Mouse (Mus musculus) CH12.LX (cell line): Measurements from ENCODE around the gene Gm17387. TPM values are rescaled to one million over a fixed set of nuclear protein-coding genes. Genes with fewer than 3 reads are reported as not detected.

Experiments
- DNase-seq: peaks from one replicate; pipeline ENCODE4 v3.0.0-alpha.2; 2013; ENCODE audit errors: extremely low read depth
- H3K27ac ChIP-seq: 2 replicates; pipeline ENCODE4 v1.5.1; 2012; ENCODE audit warnings: low read depth, mild to moderate bottlenecking, control low read depth, moderate library complexity; ENCODE audit not compliant: insufficient read depth
- H3K27me3 ChIP-seq: replicated peaks from 2 replicates; pipeline ENCODE3; 2012; ENCODE audit warnings: inconsistent platforms
- H3K36me3 ChIP-seq, 2 experiments: replicated peaks in 1 of 2; 2 replicates each; pipeline versions ENCODE3 to v1.6.1; 2012; ENCODE audit warnings: inconsistent platforms in 1 of 2, low read length in 1 of 2, mild to moderate bottlenecking in 1 of 2, mixed read lengths in 1 of 2, moderate library complexity in 1 of 2; ENCODE audit not compliant: control insufficient read depth in 1 of 2, insufficient read depth in 1 of 2
- H3K4me1 ChIP-seq, 2 experiments: 2 replicates each; pipeline ENCODE4 v1.6.1; 2012; ENCODE audit warnings: inconsistent platforms in 1 of 2, moderate library complexity in 1 of 2; ENCODE audit not compliant: insufficient read depth in 2 of 2, control insufficient read depth in 1 of 2
- H3K4me2 ChIP-seq: 2 replicates; pipeline ENCODE4 v1.6.1; 2012; ENCODE audit warnings: low read depth, mild to moderate bottlenecking, control low read depth; ENCODE audit not compliant: poor library complexity, insufficient read depth, severe bottlenecking
- H3K4me3 ChIP-seq, 3 experiments: fragments of 150-350 bp in 1 of 3; sonication (generic) in 1 of 3; replicated peaks in 1 of 3; 2 replicates each; pipeline versions ENCODE3 to v1.5.1; 2011 to 2012; ENCODE audit warnings: low read depth in 2 of 3, low read length in 2 of 3, mild to moderate bottlenecking in 2 of 3, moderate library complexity in 2 of 3, control low read depth in 1 of 3, improper control_type of control experiment in 1 of 3, inconsistent platforms in 1 of 3, mixed read lengths in 1 of 3; ENCODE audit not compliant: poor library complexity in 1 of 3
- H3K79me2 ChIP-seq: replicated peaks from 2 replicates; pipeline ENCODE4 v1.6.1; 2012; ENCODE audit warnings: mild to moderate bottlenecking, moderate library complexity; ENCODE audit not compliant: control insufficient read depth, poor library complexity, insufficient read depth, severe bottlenecking; ENCODE audit errors: extremely low read depth
- H3K9ac ChIP-seq: 2 replicates; pipeline ENCODE4 v1.6.1; 2012; ENCODE audit warnings: low read depth, mild to moderate bottlenecking, control low read depth, moderate library complexity; ENCODE audit not compliant: insufficient read depth
- H3K9me3 ChIP-seq: replicated peaks from 2 replicates; pipeline ENCODE3; 2012; ENCODE audit warnings: low read length, inconsistent platforms, mixed read lengths
- CHD1 ChIP-seq: IDR thresholded peaks from 2 replicates; pipeline ENCODE4 v1.6.1; 2012; ENCODE audit warnings: low read depth, low read length, improper control_type of control experiment, inconsistent platforms
- CHD2 ChIP-seq: IDR thresholded peaks from 2 replicates; pipeline ENCODE4 v1.6.1; 2011; ENCODE audit warnings: low read length, improper control_type of control experiment
- CTCF ChIP-seq, 2 experiments: IDR thresholded peaks in 1 of 2; conservative IDR thresholded peaks in 1 of 2; 2 replicates each; pipeline ENCODE4 v1.5.1; 2011 to 2012; ENCODE audit warnings: low read depth in 2 of 2, low read length in 2 of 2, improper control_type of control experiment in 1 of 2, inconsistent platforms in 1 of 2, mild to moderate bottlenecking in 1 of 2, moderate library complexity in 1 of 2
- E2F4 ChIP-seq: IDR thresholded peaks from 2 replicates; pipeline ENCODE4 v1.6.1; 2011; ENCODE audit warnings: low read depth, low read length, improper control_type of control experiment; ENCODE audit not compliant: insufficient replicate concordance
- ELF1 ChIP-seq: IDR thresholded peaks from 2 replicates; pipeline ENCODE4 v1.6.1; 2014; ENCODE audit warnings: low read depth, mild to moderate bottlenecking, inconsistent platforms, low read length, improper control_type of control experiment
- ETS1 ChIP-seq: conservative IDR thresholded peaks from 2 replicates; pipeline ENCODE4 v1.6.1; 2012; ENCODE audit warnings: low read depth, mild to moderate bottlenecking, inconsistent platforms, low read length, improper control_type of control experiment, moderate library complexity
- HCFC1 ChIP-seq: IDR thresholded peaks from 2 replicates; pipeline ENCODE4 v1.6.1; 2012; ENCODE audit warnings: low read depth, mild to moderate bottlenecking, inconsistent platforms, low read length, improper control_type of control experiment
- IRF4 ChIP-seq: IDR thresholded peaks from 2 replicates; pipeline ENCODE4 v1.6.1; 2014; ENCODE audit warnings: low read depth, mild to moderate bottlenecking, inconsistent platforms, low read length, improper control_type of control experiment
- JUND ChIP-seq: conservative IDR thresholded peaks from 2 replicates; pipeline ENCODE4 v1.6.1; 2011; ENCODE audit warnings: low read depth, low read length, improper control_type of control experiment
- KAT2A ChIP-seq: IDR thresholded peaks from 2 replicates; pipeline ENCODE4 v1.6.1; 2012; ENCODE audit warnings: low read length, improper control_type of control experiment, inconsistent platforms; ENCODE audit not compliant: insufficient replicate concordance
- MAFK ChIP-seq: IDR thresholded peaks from 2 replicates; pipeline ENCODE4 v1.6.1; 2011; ENCODE audit warnings: low read length, improper control_type of control experiment; ENCODE audit not compliant: insufficient replicate concordance
- MAX ChIP-seq: IDR thresholded peaks from 2 replicates; pipeline ENCODE4 v1.6.1; 2011; ENCODE audit warnings: low read length, improper control_type of control experiment
- MAZ ChIP-seq: IDR thresholded peaks from 2 replicates; pipeline ENCODE4 v1.6.1; 2012; ENCODE audit warnings: low read depth, mild to moderate bottlenecking, inconsistent platforms, low read length, improper control_type of control experiment, moderate library complexity
- MXI1 ChIP-seq: IDR thresholded peaks from 2 replicates; pipeline ENCODE4 v1.6.1; 2011; ENCODE audit warnings: mild to moderate bottlenecking, low read depth, low read length, improper control_type of control experiment
- MYC ChIP-seq: IDR thresholded peaks from 2 replicates; pipeline ENCODE4 v1.6.1; 2011; ENCODE audit warnings: low read depth, mild to moderate bottlenecking, improper control_type of control experiment, low read length
- NELFE ChIP-seq: IDR thresholded peaks from 2 replicates; pipeline ENCODE4 v1.6.1; 2011; ENCODE audit warnings: low read depth, low read length, improper control_type of control experiment
- NRF1 ChIP-seq: IDR thresholded peaks from 2 replicates; pipeline ENCODE4 v1.6.1; 2014; ENCODE audit warnings: low read depth, mild to moderate bottlenecking, inconsistent platforms, low read length, improper control_type of control experiment, moderate library complexity
- PAX5 ChIP-seq: IDR thresholded peaks from 2 replicates; pipeline ENCODE4 v1.6.1; 2012; ENCODE audit warnings: low read length, inconsistent platforms, mixed read lengths
- POLR2A ChIP-seq: IDR thresholded peaks from 2 replicates; pipeline ENCODE4 v1.6.1; 2011; ENCODE audit warnings: low read depth, mild to moderate bottlenecking, improper control_type of control experiment, low read length
- POLR2AphosphoS2 ChIP-seq: IDR thresholded peaks from 2 replicates; pipeline ENCODE4 v1.6.1; 2011; ENCODE audit warnings: low read depth, low read length, improper control_type of control experiment
- SIN3A ChIP-seq: IDR thresholded peaks from 2 replicates; pipeline ENCODE4 v1.6.1; 2012; ENCODE audit warnings: low read length, improper control_type of control experiment, inconsistent platforms
- SMC3 ChIP-seq: IDR thresholded peaks from 2 replicates; pipeline ENCODE4 v1.6.1; 2011; ENCODE audit warnings: low read depth, low read length, improper control_type of control experiment
- USF2 ChIP-seq: conservative IDR thresholded peaks from 2 replicates; pipeline ENCODE4 v1.6.1; 2011; ENCODE audit warnings: low read depth, low read length, improper control_type of control experiment
- ZC3H11A ChIP-seq: IDR thresholded peaks from 2 replicates; pipeline ENCODE4 v1.6.1; 2012; ENCODE audit warnings: low read depth, mild to moderate bottlenecking, inconsistent platforms, low read length, improper control_type of control experiment
- ZKSCAN1 ChIP-seq: IDR thresholded peaks from 2 replicates; pipeline ENCODE4 v1.6.1; 2012; ENCODE audit warnings: low read depth, inconsistent platforms, low read length, improper control_type of control experiment, borderline replicate concordance
- ZMIZ1 ChIP-seq: IDR thresholded peaks from 2 replicates; pipeline ENCODE4 v1.6.1; 2012; ENCODE audit warnings: low read depth, mild to moderate bottlenecking, inconsistent platforms, low read length, improper control_type of control experiment
- ZNF384 ChIP-seq: IDR thresholded peaks from 2 replicates; pipeline ENCODE4 v1.6.1; 2012; ENCODE audit warnings: low read depth, low read length, improper control_type of control experiment, inconsistent platforms
- dilution Hi-C: fragments of 300-500 bp; cut with MboI; formaldehyde crosslinking; loops from 2 replicates; pipeline ENCODE4 v1.14.3; 2020; ENCODE audit warnings: low sequenced_read_pairs; ENCODE audit not compliant: extremely low pct_unique_long_range_greater_than_20kb, extremely low pct_ligation_motif_present
- in situ Hi-C: fragments of 300-500 bp; cut with MboI; formaldehyde crosslinking; loops from 3 replicates; pipeline ENCODE4 v1.14.3; 2019; ENCODE audit warnings: low sequenced_read_pairs, low pct_ligation_motif_present, low pct_unique_long_range_greater_than_20kb, mixed read lengths
- polyA plus RNA-seq: library from polyadenylated mRNA; unstranded; fragments of >175 nt; gene quantifications from 2 replicates; pipeline ENCODE4 v1.2.1, GENCODE M21; 2012; ENCODE audit warnings: low read depth; ENCODE audit not compliant: insufficient read length
- total RNA-seq, 2 experiments: library from RNA; depleted of rRNA; stranded (reverse); fragments of 300-350 nt in 1 of 2; fragments of >200 nt in 1 of 2; gene quantifications; 2 replicates each; pipeline ENCODE4 v1.2.3; 2012 to 2014

Gm17387 gene
- total and polyA plus RNA-seq, 3 experiments: not detected

- Histone ChIP-seq H3K79me2 (no peaks in the 10 kb centered on the region), H3K4me3 (peak overlapping the region in 2 of 3 experiments; percentile 36 to 39), H3K4me2 (peak overlapping the region; percentile 97), H3K27ac (peak overlapping the region; percentile 26; the same call in 1 of the 2 replicates), H3K36me3 (no peaks in the 10 kb centered on the region), H3K9ac (peak overlapping the region; percentile 45), H3K4me1 (peaks cover 8 to 29% of the 10 kb centered on the region in 2 experiments), H3K27me3 (peaks cover 6% of the 10 kb centered on the region), H3K9me3 (peaks cover 4% of the 10 kb centered on the region)
- dilution Hi-C loops: no loop called here
- in situ Hi-C loops: loop anchor here (5.0 kb wide), 1 partner anchor 35 kb away; the partner anchor contains the start of gene Ifitm3
- no peak for DNase-seq
- TF ChIP-seq SIN3A (0 out of 2 replicates have a peak, but pooled peaks have one; percentile 11), MYC (no peak), CHD2 (peak; percentile 30; the same call in 1 of the 2 replicates), HCFC1 (0 out of 2 replicates have a peak, but pooled peaks have one; percentile 2), IRF4 (no peak), MAX (no peak)
These were observed 18.8 kb downstream of the Gm17387 start for GRCm38 (mm10) chr7:141047581-141048225.

GRCm38 (mm10) chr7:141048226-141049218 is 19.6 kb downstream of the Gm17387 start:
- peak overlapping the region in 2 of 3 experiments; percentile 36 to 39 for H3K4me3 ChIP-seq
- H3K4me2 ChIP-seq: peak overlapping the region; percentile 97
- peaks cover 8 to 23% of the 10 kb centered on the region in 2 experiments for H3K4me1 ChIP-seq
- H3K27ac ChIP-seq: 0 out of 2 replicates have a peak overlapping the region, but pooled peaks have one; percentile 11
- H3K36me3 ChIP-seq: no peaks in the 10 kb centered on the region
- dilution Hi-C loops (no loop called here), in situ Hi-C loops (loop anchor here (5.0 kb wide), 1 partner anchor 36 kb away; the partner anchor contains the start of gene Ifitm3)
- peak overlapping the region; percentile 45 for H3K9ac ChIP-seq
- DNase-seq: peak; percentile 95
- no peaks in the 10 kb centered on the region for H3K79me2 ChIP-seq
- peaks cover 4% of the 10 kb centered on the region for H3K9me3 ChIP-seq
- peaks cover 6% of the 10 kb centered on the region for H3K27me3 ChIP-seq
- TF ChIP-seq ZNF384 (peak; percentile 18; the same call in 1 of the 2 replicates), ZKSCAN1 (no peak), HCFC1 (peak; percentile 22; the same call in 1 of the 2 replicates), E2F4 (peak; percentile 76; the same call in 1 of the 2 replicates), CHD2 (0 out of 2 replicates have a peak, but pooled peaks have one; percentile 16), MXI1 (peak; percentile 67), IRF4 (peak; percentile 63), SMC3 (peak; percentile 99), JUND (no peak), USF2 (no peak), NELFE (0 out of 2 replicates have a peak, but pooled peaks have one; percentile 40), SIN3A (no peak; the same call in none of the 2 replicates), MAZ (peak; percentile 89), CHD1 (no peak), ZMIZ1 (no peak), NRF1 (no peak), POLR2AphosphoS2 (no peak), MAFK (no peak), PAX5 (no peak), CTCF (conservative IDR thresholded peaks at IDR 0.05 in 1 of 2, IDR thresholded peaks at IDR 0.05 in 1 of 2; ENCODE audit: low read depth in 2 of 2, low read length in 2 of 2) (peak; percentile 35 to 99; a peak in 3 of 4 replicates), ZC3H11A (peak; percentile 99), POLR2A (no peak), ELF1 (peak; percentile 43; the same call in 1 of the 2 replicates), KAT2A (no peak), ETS1 (no peak)
